Mouse (Mus musculus) ES-E14 (cell line): ENCODE measurements at regions not wholly inside any gene's neighbourhood (a gene's known extent, or its start where the extent isn't known, plus 50 kb on each side); places are given as distances from the start of the nearest gene placed in this dataset.

ENCODE experiments used
- CHD2 ChIP-seq: IDR thresholded peaks from 2 replicates; pipeline ENCODE4 v1.6.1; 2014; ENCODE audit warnings: mild to moderate bottlenecking, low read depth, low read length, inconsistent platforms
- MAFK ChIP-seq: IDR thresholded peaks from 2 replicates; pipeline ENCODE4 v1.6.1; 2014; ENCODE audit warnings: mild to moderate bottlenecking, low read depth, low read length, inconsistent platforms; ENCODE audit not compliant: insufficient read depth
- ZC3H11A ChIP-seq: IDR thresholded peaks from 2 replicates; pipeline ENCODE4 v1.6.1; 2012; ENCODE audit warnings: low read depth, mild to moderate bottlenecking, inconsistent platforms, low read length, borderline replicate concordance

DNA sequence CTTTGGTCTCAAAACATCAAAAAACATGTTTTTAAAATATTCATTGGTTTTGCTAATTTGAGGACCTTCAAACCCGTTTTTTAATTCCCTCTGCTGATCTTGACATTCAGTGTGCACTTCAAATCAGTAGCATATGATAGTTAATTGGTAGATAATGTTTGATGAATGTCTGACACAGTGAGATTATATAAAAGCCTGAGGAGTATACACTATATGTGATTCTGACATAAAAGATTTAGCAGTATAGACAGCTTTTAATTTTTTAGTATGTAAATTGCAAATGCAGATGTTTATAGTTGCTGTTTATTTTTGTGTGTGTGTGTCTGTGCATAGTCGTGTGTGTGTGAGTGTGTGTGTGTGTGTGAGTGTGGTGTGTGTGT lies 89.3 kb upstream of the Nek7 start:
- TF ChIP-seq MAFK = no peak
- no peak for TF ChIP-seq ZC3H11A
- no peak for TF ChIP-seq CHD2
